Mouse (Mus musculus) embryonic fibroblast, embryonic 13.5 days (primary cell): Measurements from ENCODE around the gene Coq9.

Experiments used
- CTCF ChIP-seq: IDR thresholded peaks from 2 replicates; pipeline ENCODE4 v1.5.1; 2011; ENCODE audit warnings: mild to moderate bottlenecking, control low read depth, low read length, moderate library complexity, borderline replicate concordance; ENCODE audit not compliant: insufficient read depth
- POLR2A ChIP-seq: IDR thresholded peaks from 2 replicates; pipeline ENCODE4 v1.6.1; 2011; ENCODE audit warnings: low read depth, mild to moderate bottlenecking, control low read depth, low read length, moderate library complexity

DNA sequence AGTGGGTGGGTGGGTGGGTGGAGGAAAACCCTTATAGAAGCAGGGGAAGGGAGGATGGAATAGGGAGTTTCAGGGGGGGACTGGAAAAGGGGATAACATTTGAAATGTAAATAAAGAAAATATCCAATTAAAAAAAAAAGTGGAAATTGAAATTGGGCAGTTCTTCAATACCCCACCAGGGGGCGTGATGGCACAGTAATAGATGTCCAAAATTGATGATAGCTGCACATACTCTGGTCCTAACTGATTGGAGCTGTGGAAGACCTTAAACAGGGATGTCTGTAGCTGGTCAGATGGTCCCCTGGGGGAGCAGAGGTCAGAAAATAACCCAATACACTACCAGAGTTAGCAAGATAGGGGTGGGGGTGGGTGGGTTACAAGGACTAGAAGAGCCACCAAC, 23.6 kb upstream of the Coq9 start:
- TF ChIP-seq POLR2A (no peak), CTCF (no peak)
